Mouse (Mus musculus) MEL (cell line): ENCODE results near the gene Vgll4. TPM values are rescaled to one million over a fixed set of nuclear protein-coding genes. Genes with fewer than 3 reads are reported as not detected.

ENCODE experiments used
- DNase-seq: peaks from one replicate; pipeline ENCODE4 v3.0.0; 2011; ENCODE audit warnings: low read depth, low spot score
- H3K27ac ChIP-seq: 2 replicates; pipeline ENCODE4 v1.5.1; 2012; ENCODE audit warnings: low read depth, mild to moderate bottlenecking, control low read depth, low read length, moderate library complexity; ENCODE audit not compliant: control insufficient read depth
- H3K27me3 ChIP-seq, 2 experiments: fragments of 150-350 bp in 1 of 2; sonication (generic) in 1 of 2; 2 replicates each; pipeline ENCODE4 v1.6.1; 2012; ENCODE audit warnings: low read length in 2 of 2, mild to moderate bottlenecking in 2 of 2, improper control_type of control experiment in 1 of 2, moderate library complexity in 1 of 2; ENCODE audit not compliant: insufficient read depth in 2 of 2, control insufficient read depth in 1 of 2
- H3K36me3 ChIP-seq, 2 experiments: 2 replicates each; pipeline ENCODE4 v1.6.1; 2012 to 2014; ENCODE audit warnings: low read length in 2 of 2, improper control_type of control experiment in 1 of 2, inconsistent platforms in 1 of 2, mild to moderate bottlenecking in 1 of 2; ENCODE audit not compliant: insufficient read depth in 2 of 2, control insufficient read depth in 1 of 2
- H3K4me1 ChIP-seq, 2 experiments: fragments of 150-350 bp in 1 of 2; sonication (generic) in 1 of 2; 2 replicates each; pipeline ENCODE4 v1.6.1; 2012; ENCODE audit warnings: low read length in 2 of 2, improper control_type of control experiment in 1 of 2, mild to moderate bottlenecking in 1 of 2; ENCODE audit not compliant: insufficient read depth in 2 of 2, control insufficient read depth in 1 of 2
- H3K4me3 ChIP-seq, 2 experiments: fragments of 150-350 bp in 1 of 2; sonication (generic) in 1 of 2; 2 replicates each; pipeline ENCODE4 v1.5.1; 2012; ENCODE audit warnings: low read depth in 2 of 2, low read length in 2 of 2, mild to moderate bottlenecking in 2 of 2, moderate library complexity in 2 of 2, control low read depth in 1 of 2, improper control_type of control experiment in 1 of 2; ENCODE audit not compliant: control insufficient read depth in 1 of 2, insufficient read depth in 1 of 2
- H3K79me2 ChIP-seq: 2 replicates; pipeline ENCODE4 v1.6.1; 2012; ENCODE audit warnings: mild to moderate bottlenecking, low read length, moderate library complexity; ENCODE audit not compliant: control insufficient read depth, poor library complexity, insufficient read depth
- H3K9ac ChIP-seq: 2 replicates; pipeline ENCODE4 v1.6.1; 2012; ENCODE audit warnings: low read depth, mild to moderate bottlenecking, control low read depth, low read length, moderate library complexity; ENCODE audit not compliant: control insufficient read depth, poor library complexity, severe bottlenecking
- H3K9me3 ChIP-seq: fragments of 150-350 bp; sonication (generic); replicated peaks from 2 replicates; pipeline ENCODE4 v1.6.1; 2012; ENCODE audit warnings: mild to moderate bottlenecking, low read length, improper control_type of control experiment, moderate library complexity; ENCODE audit not compliant: insufficient read depth
- CHD1 ChIP-seq: IDR thresholded peaks from 2 replicates; pipeline ENCODE4 v1.6.1; 2012; ENCODE audit warnings: low read depth, mild to moderate bottlenecking, inconsistent platforms, low read length, improper control_type of control experiment
- E2F4 ChIP-seq: IDR thresholded peaks from 2 replicates; pipeline ENCODE4 v1.6.1; 2011; ENCODE audit warnings: low read depth, low read length, improper control_type of control experiment, borderline replicate concordance
- ELF1 ChIP-seq: IDR thresholded peaks from 2 replicates; pipeline ENCODE4 v1.6.1; 2014; ENCODE audit warnings: low read depth, mild to moderate bottlenecking, inconsistent platforms, low read length, improper control_type of control experiment, moderate library complexity
- GABPA ChIP-seq: IDR thresholded peaks from 2 replicates; pipeline ENCODE4 v1.6.1; 2012; ENCODE audit warnings: low read depth, mild to moderate bottlenecking, inconsistent platforms, low read length, improper control_type of control experiment, moderate library complexity
- GATA1 ChIP-seq: IDR thresholded peaks from 2 replicates; pipeline ENCODE4 v1.6.1; 2011; ENCODE audit warnings: low read depth, low read length, improper control_type of control experiment
- HCFC1 ChIP-seq: IDR thresholded peaks from 2 replicates; pipeline ENCODE4 v1.6.1; 2012; ENCODE audit warnings: low read depth, mild to moderate bottlenecking, inconsistent platforms, low read length, improper control_type of control experiment, moderate library complexity
- JUND ChIP-seq: IDR thresholded peaks from 2 replicates; pipeline ENCODE4 v1.6.1; 2011; ENCODE audit warnings: low read depth, mild to moderate bottlenecking, improper control_type of control experiment, low read length
- MEF2A ChIP-seq: IDR thresholded peaks from 2 replicates; pipeline ENCODE4 v1.6.1; 2014; ENCODE audit warnings: low read depth, mild to moderate bottlenecking, inconsistent platforms, low read length, improper control_type of control experiment; ENCODE audit not compliant: poor library complexity, insufficient replicate concordance, severe bottlenecking; ENCODE audit errors: extremely low read depth
- MXI1 ChIP-seq: IDR thresholded peaks from 2 replicates; pipeline ENCODE4 v1.6.1; 2011; ENCODE audit warnings: mild to moderate bottlenecking, low read depth, low read length, improper control_type of control experiment
- NELFE ChIP-seq: IDR thresholded peaks from 2 replicates; pipeline ENCODE4 v1.6.1; 2011; ENCODE audit warnings: low read depth, low read length, improper control_type of control experiment
- NRF1 ChIP-seq: IDR thresholded peaks from 2 replicates; pipeline ENCODE4 v1.6.1; 2014; ENCODE audit warnings: low read depth, mild to moderate bottlenecking, inconsistent platforms, low read length, improper control_type of control experiment, moderate library complexity; ENCODE audit not compliant: poor library complexity, insufficient read depth, severe bottlenecking
- POLR2A ChIP-seq, 2 experiments: IDR thresholded peaks; 2 replicates each; pipeline ENCODE4 v1.6.1; 2011 to 2012; ENCODE audit warnings: low read length in 2 of 2, mild to moderate bottlenecking in 2 of 2, control low read depth in 1 of 2, improper control_type of control experiment in 1 of 2, low read depth in 1 of 2, moderate library complexity in 1 of 2; ENCODE audit not compliant: control insufficient read depth in 1 of 2, insufficient read depth in 1 of 2, poor library complexity in 1 of 2
- POLR2AphosphoS5 ChIP-seq: IDR thresholded peaks from 2 replicates; pipeline ENCODE4 v1.6.1; 2012; ENCODE audit warnings: low read depth, borderline replicate concordance, mild to moderate bottlenecking, inconsistent platforms, low read length, moderate library complexity, mixed read lengths
- RAD21 ChIP-seq: IDR thresholded peaks from 2 replicates; pipeline ENCODE4 v1.6.1; 2011; ENCODE audit warnings: mild to moderate bottlenecking, low read depth, low read length, improper control_type of control experiment
- SMC3 ChIP-seq: IDR thresholded peaks from 2 replicates; pipeline ENCODE4 v1.6.1; 2011; ENCODE audit warnings: low read depth, low read length, improper control_type of control experiment
- TAL1 ChIP-seq: IDR thresholded peaks from 2 replicates; pipeline ENCODE4 v1.6.1; 2012; ENCODE audit warnings: mild to moderate bottlenecking, inconsistent platforms, low read length, moderate library complexity, mixed read lengths
- UBTF ChIP-seq: IDR thresholded peaks from 2 replicates; pipeline ENCODE4 v1.6.1; 2012; ENCODE audit warnings: low read depth, mild to moderate bottlenecking, inconsistent platforms, low read length, improper control_type of control experiment, moderate library complexity, borderline replicate concordance; ENCODE audit not compliant: insufficient read depth
- USF2 ChIP-seq, 2 experiments: IDR thresholded peaks; 2 replicates each; pipeline ENCODE4 v1.6.1; 2011 to 2012; ENCODE audit warnings: improper control_type of control experiment in 2 of 2, low read length in 2 of 2, borderline replicate concordance in 1 of 2, inconsistent platforms in 1 of 2, low read depth in 1 of 2, mild to moderate bottlenecking in 1 of 2; ENCODE audit not compliant: insufficient read depth in 1 of 2
- ZKSCAN1 ChIP-seq: IDR thresholded peaks from 2 replicates; pipeline ENCODE4 v1.6.1; 2012; ENCODE audit warnings: low read depth, mild to moderate bottlenecking, inconsistent platforms, low read length, improper control_type of control experiment, moderate library complexity
- ZMIZ1 ChIP-seq: IDR thresholded peaks from 2 replicates; pipeline ENCODE4 v1.6.1; 2012; ENCODE audit warnings: low read depth, mild to moderate bottlenecking, inconsistent platforms, low read length, improper control_type of control experiment, moderate library complexity
- ZNF384 ChIP-seq: IDR thresholded peaks from 2 replicates; pipeline ENCODE4 v1.6.1; 2012; ENCODE audit warnings: low read depth, mild to moderate bottlenecking, inconsistent platforms, low read length, improper control_type of control experiment
- polyA plus RNA-seq, 2 experiments: library from polyadenylated mRNA; stranded (reverse) in 1 of 2; unstranded in 1 of 2; fragments of >175 nt in 1 of 2; fragments of >200 nt in 1 of 2; gene quantifications; 2 replicates each; pipeline versions ENCODE4 v1.2.1 to v1.2.4; 2012; ENCODE audit warnings: low replicate concordance in 2 of 2, low read depth in 1 of 2; ENCODE audit not compliant: insufficient read length in 2 of 2, insufficient read depth in 1 of 2, missing spikeins in 1 of 2
- total RNA-seq: library from RNA; depleted of rRNA; stranded (reverse); fragments of 300-350 nt; gene quantifications from 2 replicates; pipeline ENCODE4 v1.2.3, GENCODE M21; 2012

The Vgll4 gene
- total and polyA plus RNA-seq, 3 experiments: 18.1 to 21.5 TPM; not detected in 1

GRCm38 (mm10) chr6:114842863-114843262 is 126.9 kb downstream of the Vgll4 start:
- TF ChIP-seq GABPA: no peak
- no peak for TF ChIP-seq ZMIZ1
- no peak for TF ChIP-seq SMC3
- no peak for TF ChIP-seq JUND
- TF ChIP-seq ZKSCAN1: no peak
- no peak for TF ChIP-seq NELFE
- TF ChIP-seq POLR2A (IDR thresholded peaks at IDR 0.05; ENCODE audit: control insufficient read depth in 1 of 2, insufficient read depth in 1 of 2, low read depth in 1 of 2, low read length in 2 of 2, poor library complexity in 1 of 2): no peak
- TF ChIP-seq MXI1: no peak
- Histone ChIP-seq H3K79me2 (no peaks in the 10 kb centered on the region), H3K36me3 (no peaks in the 10 kb centered on the region), H3K9ac (no peak overlapping the region), H3K4me1 (no peaks in the 10 kb centered on the region), H3K27me3 (no peaks in the 10 kb centered on the region), H3K27ac (no peak overlapping the region), H3K9me3 (no peaks in the 10 kb centered on the region), H3K4me3 (no peak overlapping the region)
- no peak for DNase-seq

- H3K27me3 ChIP-seq: no peaks in the 10 kb centered on the region
- DNase-seq: no peak
- no peak overlapping the region for H3K4me3 ChIP-seq
- no peaks in the 10 kb centered on the region for H3K36me3 ChIP-seq
- H3K27ac ChIP-seq: no peak overlapping the region
- TF ChIP-seq USF2 (IDR thresholded peaks at IDR 0.05; ENCODE audit: borderline replicate concordance in 1 of 2, insufficient read depth in 1 of 2, low read depth in 1 of 2, low read length in 2 of 2) (no peak), HCFC1 (no peak), CHD1 (no peak), MEF2A (no peak), RAD21 (no peak), UBTF (no peak), ZMIZ1 (no peak), E2F4 (no peak), ELF1 (no peak), SMC3 (no peak)
- H3K9me3 ChIP-seq: no peaks in the 10 kb centered on the region
- H3K9ac ChIP-seq: no peak overlapping the region
- H3K79me2 ChIP-seq: no peaks in the 10 kb centered on the region
- no peaks in the 10 kb centered on the region for H3K4me1 ChIP-seq
These were observed 127.7 kb downstream of the Vgll4 start for GRCm38 (mm10) chr6:114842131-114842530.

- Histone ChIP-seq H3K27ac (no peak overlapping the region), H3K27me3 (no peaks in the 10 kb centered on the region), H3K4me3 (no peak overlapping the region), H3K79me2 (no peaks in the 10 kb centered on the region), H3K9ac (no peak overlapping the region), H3K4me1 (no peaks in the 10 kb centered on the region), H3K9me3 (no peaks in the 10 kb centered on the region), H3K36me3 (no peaks in the 10 kb centered on the region)
- TF ChIP-seq JUND: no peak
- no peak for TF ChIP-seq HCFC1
- TF ChIP-seq ZNF384: no peak
- no peak for TF ChIP-seq POLR2AphosphoS5
- no peak for TF ChIP-seq GABPA
- no peak for TF ChIP-seq SMC3
- no peak for TF ChIP-seq GATA1
- TF ChIP-seq NRF1: no peak
- TF ChIP-seq TAL1: no peak
- no peak for TF ChIP-seq ELF1
- DNase-seq: no peak
These were observed 129.8 kb downstream of the Vgll4 start for GRCm38 (mm10) chr6:114840012-114840411.
